In the genomic region with DNA sequence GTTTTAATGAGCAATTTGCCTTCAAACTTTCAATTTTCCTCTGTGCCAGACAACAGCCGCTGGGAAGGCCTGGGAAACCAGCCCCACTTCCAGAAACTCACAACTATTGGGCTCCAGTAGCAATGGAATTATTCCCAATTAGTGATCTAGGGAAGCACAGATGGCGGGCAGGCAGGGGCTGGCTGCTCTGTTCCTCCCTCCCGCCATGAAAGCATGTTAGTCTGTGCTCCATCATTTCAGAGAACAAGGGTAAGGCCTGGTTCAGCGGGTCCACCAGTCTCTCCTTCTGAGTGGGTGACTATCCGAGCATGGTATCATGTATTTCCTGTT, we compare ENCODE assay signal across 14 mouse cellular contexts.
DNase-seq lines count a peak whose midpoint lies in the region; ATAC-seq lines count a peak whose summit lies in the region.
"Had no signal": no experiment of that assay in that cellular context is flagged by ENCODE, and none has a peak within 500 bp of the region (broad histone marks: within the 10 kb centered on the region; RNA-seq: fewer than 3 reads in every experiment).

No protein-coding gene starts in this region.

- H3K4me1 ChIP-seq in limb, embryonic 11.5 days (ENCODE audit: control insufficient read depth, insufficient read depth, low read length) = no peaks in the 10 kb centered on the region
- peaks cover 5% of the 10 kb centered on the region; the same call in 1 of the 2 replicates for H3K4me1 ChIP-seq in limb, embryonic 10.5 days
- H3K4me1 ChIP-seq in forebrain, embryonic 14.5 days (ENCODE audit: control insufficient read depth, insufficient read depth, low read length) = peaks cover 7% of the 10 kb centered on the region
- H3K4me1 ChIP-seq: embryonic facial prominence, embryonic 13.5 days; heart, embryonic 15.5 days; midbrain, embryonic 10.5 days; neural tube, embryonic 13.5 days had no signal

- H3K27ac ChIP-seq in limb, embryonic 11.5 days (replicated peaks; ENCODE audit: low read depth, low read length) = no peak overlapping the region
- H3K27ac ChIP-seq in limb, embryonic 10.5 days = no peak overlapping the region
- peak overlapping the region; percentile 78 for H3K27ac ChIP-seq in forebrain, embryonic 14.5 days (ENCODE audit: low read depth, low read length)
- H3K27ac ChIP-seq: embryonic facial prominence, embryonic 13.5 days; heart, embryonic 15.5 days; lung, embryonic 15.5 days; midbrain, embryonic 10.5 days; neural tube, embryonic 13.5 days had no signal

- DNase-seq in cerebellum, adult 11-12 months = peak; percentile 5
- DNase-seq in cerebellum, adult 11 months = no peak
- peak; percentile 24 for DNase-seq in limb, embryonic 11.5 days (ENCODE audit: low spot score)
- DNase-seq in limb, embryonic 10.5 days (ENCODE audit: low spot score) = no peak
- peak; percentile 88 for DNase-seq in forebrain, embryonic 14.5 days (ENCODE audit: low spot score)
- DNase-seq in layer of hippocampus, postnatal 10 days (ENCODE audit: low spot score in 2 of 2) = peak; percentile 56 to 62
- DNase-seq in liver = no peak
- no peak for DNase-seq in kidney, adult 8-10 months

- no peaks in the 10 kb centered on the region for H3K9me3 ChIP-seq in limb, embryonic 11.5 days (ENCODE audit: control insufficient read depth, low read length)
- no peaks in the 10 kb centered on the region for H3K9me3 ChIP-seq in limb, embryonic 10.5 days (replicated peaks)
- no peaks in the 10 kb centered on the region for H3K9me3 ChIP-seq in forebrain, embryonic 14.5 days (replicated peaks; ENCODE audit: control insufficient read depth, low read length)
- H3K9me3 ChIP-seq: embryonic facial prominence, embryonic 13.5 days; heart, embryonic 15.5 days; lung, embryonic 15.5 days; midbrain, embryonic 10.5 days; neural tube, embryonic 13.5 days had no signal

- H3K4me2 ChIP-seq in limb, embryonic 11.5 days (ENCODE audit: low read depth, severe bottlenecking) = no peak overlapping the region
- H3K4me2 ChIP-seq in forebrain, embryonic 14.5 days (ENCODE audit: low read length) = no peak overlapping the region
- H3K4me2 ChIP-seq: embryonic facial prominence, embryonic 13.5 days; neural tube, embryonic 13.5 days had no signal

- no peak overlapping the region for H3K9ac ChIP-seq in limb, embryonic 11.5 days (ENCODE audit: low read length)
- no peak overlapping the region for H3K9ac ChIP-seq in forebrain, embryonic 14.5 days (ENCODE audit: low read length)
- H3K9ac ChIP-seq: embryonic facial prominence, embryonic 13.5 days; heart, embryonic 15.5 days; lung, embryonic 15.5 days; neural tube, embryonic 13.5 days had no signal

- no peak overlapping the region for H3K4me3 ChIP-seq in limb, embryonic 11.5 days (ENCODE audit: low read depth, low read length)
- no peak overlapping the region for H3K4me3 ChIP-seq in limb, embryonic 10.5 days
- no peak overlapping the region for H3K4me3 ChIP-seq in forebrain, embryonic 14.5 days (ENCODE audit: low read depth, low read length)
- H3K4me3 ChIP-seq: embryonic facial prominence, embryonic 13.5 days; heart, embryonic 15.5 days; lung, embryonic 15.5 days; midbrain, embryonic 10.5 days; neural tube, embryonic 13.5 days had no signal

- no peaks in the 10 kb centered on the region for H3K36me3 ChIP-seq in limb, embryonic 11.5 days (ENCODE audit: control insufficient read depth, insufficient read depth, low read length)
- H3K36me3 ChIP-seq in limb, embryonic 10.5 days = no peaks in the 10 kb centered on the region
- H3K36me3 ChIP-seq in forebrain, embryonic 14.5 days (ENCODE audit: control insufficient read depth, insufficient read depth, low read length) = no peaks in the 10 kb centered on the region
- H3K36me3 ChIP-seq: embryonic facial prominence, embryonic 13.5 days; G1E; heart, embryonic 15.5 days; lung, embryonic 15.5 days; midbrain, embryonic 10.5 days; neural tube, embryonic 13.5 days had no signal

- no peak for ATAC-seq in limb, embryonic 11.5 days (ENCODE audit: insufficient number of reproducible peaks, low FRiP score, low TSS enrichment, low read depth)
- peak; percentile 88 for ATAC-seq in forebrain, embryonic 14.5 days

- WGBS in limb, embryonic 11.5 days = 58% methylated on average over 5 of the region's 5 CpGs
- WGBS in limb, embryonic 10.5 days = 79% methylated on average over 5 of the region's 5 CpGs
- WGBS in forebrain, embryonic 14.5 days = 40% methylated on average over 5 of the region's 5 CpGs

- no peaks in the 10 kb centered on the region for H3K27me3 ChIP-seq in limb, embryonic 11.5 days (ENCODE audit: control insufficient read depth, insufficient read depth, low read length)
- no peaks in the 10 kb centered on the region for H3K27me3 ChIP-seq in limb, embryonic 10.5 days (ENCODE audit: low read depth, poor library complexity, severe bottlenecking)
- H3K27me3 ChIP-seq in forebrain, embryonic 14.5 days (replicated peaks; ENCODE audit: control insufficient read depth, insufficient read depth, low read length) = no peaks in the 10 kb centered on the region
- H3K27me3 ChIP-seq: embryonic facial prominence, embryonic 13.5 days; heart, embryonic 15.5 days; lung, embryonic 15.5 days; neural tube, embryonic 13.5 days had no signal

Comparison
In these comparisons a context has a peak if more than half of its experiments do, and no peak if none do; other contexts are left out.
1. DNase-seq: peak in cerebellum, adult 11-12 months (single experiment), limb, embryonic 11.5 days (single experiment), forebrain, embryonic 14.5 days (single experiment) and layer of hippocampus, postnatal 10 days (2 of 2); none in cerebellum, adult 11 months (single experiment), limb, embryonic 10.5 days (single experiment), liver (single experiment) and kidney, adult 8-10 months (0 of 2).